Comparison of ENCODE assay signal across 21 mouse cellular contexts in genomic region chr1:168137890-168138289, GRCm38 (mm10).
DNase-seq lines count a peak whose midpoint lies in the region; ATAC-seq lines count a peak whose summit lies in the region.
"Had no signal": no experiment of that assay in that cellular context is flagged by ENCODE, and none has a peak within 500 bp of the region (broad histone marks: within the 10 kb centered on the region; RNA-seq: fewer than 3 reads in every experiment).

No protein-coding gene starts in this region.

- H3K9ac ChIP-seq in midbrain, embryonic 11.5 days (ENCODE audit: low read length) = no peak overlapping the region
- no peak overlapping the region for H3K9ac ChIP-seq in midbrain, embryonic 14.5 days (replicated peaks; ENCODE audit: low read length)
- no peak overlapping the region for H3K9ac ChIP-seq in forebrain, embryonic 13.5 days

- H3K9me3 ChIP-seq in midbrain, embryonic 11.5 days (ENCODE audit: control insufficient read depth, low read length) = no peaks in the 10 kb centered on the region
- no peaks in the 10 kb centered on the region for H3K9me3 ChIP-seq in midbrain, embryonic 14.5 days (ENCODE audit: control insufficient read depth, low read length)
- no peaks in the 10 kb centered on the region; the same call in 1 of the 2 replicates for H3K9me3 ChIP-seq in forebrain, embryonic 13.5 days (replicated peaks)

- H3K4me1 ChIP-seq in midbrain, embryonic 11.5 days (ENCODE audit: control insufficient read depth, insufficient read depth, low read length) = no peaks in the 10 kb centered on the region
- H3K4me1 ChIP-seq in midbrain, embryonic 14.5 days (ENCODE audit: control insufficient read depth, insufficient read depth, low read length) = 0 out of 2 replicates have a peak, but pooled peaks cover 2% of the 10 kb centered on the region
- 0 out of 2 replicates have a peak, but pooled peaks cover 4% of the 10 kb centered on the region for H3K4me1 ChIP-seq in forebrain, embryonic 13.5 days

- WGBS in midbrain, embryonic 11.5 days = 85% methylated on average over 5 of the region's 5 CpGs
- 93% methylated on average over 5 of the region's 5 CpGs for WGBS in midbrain, embryonic 14.5 days
- 94% methylated on average over 5 of the region's 5 CpGs for WGBS in forebrain, embryonic 13.5 days

- no peaks in the 10 kb centered on the region for H3K36me3 ChIP-seq in midbrain, embryonic 11.5 days (ENCODE audit: control insufficient read depth, insufficient read depth, low read length)
- no peaks in the 10 kb centered on the region for H3K36me3 ChIP-seq in midbrain, embryonic 14.5 days (ENCODE audit: control insufficient read depth, insufficient read depth, low read length)
- no peaks in the 10 kb centered on the region for H3K36me3 ChIP-seq in forebrain, embryonic 13.5 days (ENCODE audit: poor library complexity, severe bottlenecking)
- H3K36me3 ChIP-seq: G1E had no signal

- H3K4me2 ChIP-seq in midbrain, embryonic 11.5 days = no peak overlapping the region
- no peak overlapping the region for H3K4me2 ChIP-seq in midbrain, embryonic 14.5 days (ENCODE audit: low read length)
- H3K4me2 ChIP-seq in forebrain, embryonic 13.5 days = no peak overlapping the region

- no peak overlapping the region for H3K27ac ChIP-seq in midbrain, embryonic 11.5 days (ENCODE audit: low read depth, low read length)
- no peak overlapping the region for H3K27ac ChIP-seq in midbrain, embryonic 14.5 days (replicated peaks; ENCODE audit: low read depth, low read length)
- no peak overlapping the region for H3K27ac ChIP-seq in forebrain, embryonic 13.5 days

- no peak overlapping the region for H3K4me3 ChIP-seq in midbrain, embryonic 11.5 days (ENCODE audit: low read depth, low read length)
- H3K4me3 ChIP-seq in midbrain, embryonic 14.5 days (replicated peaks; ENCODE audit: low read depth, low read length) = no peak overlapping the region
- H3K4me3 ChIP-seq in forebrain, embryonic 13.5 days = no peak overlapping the region

- no peak for ATAC-seq in midbrain, embryonic 11.5 days (ENCODE audit: low FRiP score)
- no peak for ATAC-seq in midbrain, embryonic 14.5 days (ENCODE audit: low FRiP score, low TSS enrichment)
- no peak for ATAC-seq in forebrain, embryonic 13.5 days
- ATAC-seq: activated CD4-positive, CD25-positive, alpha-beta regulatory T cell, adult 4 months; CD4-positive, CD25-positive, alpha-beta regulatory T cell, adult 4 months; Patski had no signal

- no peaks in the 10 kb centered on the region for H3K27me3 ChIP-seq in midbrain, embryonic 11.5 days (ENCODE audit: control insufficient read depth, insufficient read depth, low read length)
- H3K27me3 ChIP-seq in midbrain, embryonic 14.5 days (ENCODE audit: control insufficient read depth, insufficient read depth, low read length) = no peaks in the 10 kb centered on the region
- H3K27me3 ChIP-seq in forebrain, embryonic 13.5 days = no peaks in the 10 kb centered on the region
- H3K27me3 ChIP-seq: CH12.LX, Patski had no signal

- peak; percentile 51 for DNase-seq in midbrain, embryonic 11.5 days (ENCODE audit: low spot score, missing footprints)
- DNase-seq in midbrain, embryonic 14.5 days = no peak
- DNase-seq in fat pad, adult 2 months (ENCODE audit: extremely low read depth, low read depth, low spot score) = peak; percentile 87
- DNase-seq in gonadal fat pad, adult 2 months (ENCODE audit: low read depth) = peak; percentile 75
- DNase-seq in thymus, postnatal 36 days = no peak
- DNase-seq: adrenal gland, adult 2 months; adrenal gland, adult 8-10 months; adrenal gland, postnatal 10 days; adrenal gland, postnatal 14 days; adrenal gland, postnatal 25 days; adrenal gland, postnatal 36 days; B cell, adult 2 months; cerebellum, adult 11 months; cerebellum, adult 11-12 months; cerebellum, adult 18-20 months had no signal

Comparison
In these comparisons a context has a peak if more than half of its experiments do, and no peak if none do; other contexts are left out.
1. DNase-seq: peak in midbrain, embryonic 11.5 days (single experiment), fat pad, adult 2 months (single experiment) and gonadal fat pad, adult 2 months (single experiment); none in midbrain, embryonic 14.5 days (single experiment) and thymus, postnatal 36 days (0 of 2).